Mouse (Mus musculus) midbrain, embryonic 15.5 days (tissue): Measurements from ENCODE around the gene Arl6. TPM values are rescaled to one million over a fixed set of nuclear protein-coding genes. Genes with fewer than 3 reads are reported as not detected.

ENCODE experiments used
- ATAC-seq: fragments of 200-750 bp; cut with Nextera tagmentation; replicated peaks from 2 replicates; pipeline ENCODE4 v1.8.0; 2017; ENCODE audit warnings: moderate TSS enrichment
- H3K27ac ChIP-seq: fragments of 300-500 bp; sonication (generic); 2 replicates; pipeline ENCODE4 v1.5.1; 2015; ENCODE audit warnings: mild to moderate bottlenecking, inconsistent platforms
- H3K27me3 ChIP-seq: fragments of 300-500 bp; sonication (generic); replicated peaks from 2 replicates; pipeline ENCODE4 v1.6.1; 2015; ENCODE audit warnings: inconsistent platforms
- H3K36me3 ChIP-seq: fragments of 300-500 bp; sonication (generic); replicated peaks from 2 replicates; pipeline ENCODE4 v1.6.1; 2015; ENCODE audit warnings: inconsistent platforms
- H3K4me1 ChIP-seq: fragments of 300-500 bp; sonication (generic); 2 replicates; pipeline ENCODE4 v1.6.1; 2015; ENCODE audit warnings: inconsistent platforms
- H3K4me2 ChIP-seq: fragments of 300-500 bp; sonication (generic); 2 replicates; pipeline ENCODE4 v1.6.1; 2015; ENCODE audit warnings: inconsistent platforms, mild to moderate bottlenecking, moderate library complexity
- H3K4me3 ChIP-seq: fragments of 300-500 bp; sonication (generic); 2 replicates; pipeline ENCODE4 v1.5.1; 2015; ENCODE audit warnings: mild to moderate bottlenecking, inconsistent platforms
- H3K9ac ChIP-seq: fragments of 300-500 bp; sonication (generic); 2 replicates; pipeline ENCODE4 v1.6.1; 2015; ENCODE audit warnings: mild to moderate bottlenecking, inconsistent platforms
- H3K9me3 ChIP-seq: fragments of 300-500 bp; sonication (generic); 2 replicates; pipeline ENCODE4 v1.6.1; 2016; ENCODE audit warnings: inconsistent platforms
- WGBS: fragments of 180-500 bp; shearing (Covaris S2); methylation state at CpG from one replicate; pipeline ENCODE4 v1.1.7; 2015; ENCODE audit warnings: mixed read lengths; 5-methylcytosine and 5-hydroxymethylcytosine counted together
- polyA plus RNA-seq: library from polyadenylated mRNA; unstranded; fragments of >200 nt; fragmentation: Nextera tagmentation; extraction: Ambion mirVana; gene quantifications from 2 replicates; pipeline ENCODE4 v1.2.1, GENCODE M21; 2015

Gene Arl6
- polyA plus RNA-seq, 1 experiment from 2014 or later, result 48.8 TPM

DNA sequence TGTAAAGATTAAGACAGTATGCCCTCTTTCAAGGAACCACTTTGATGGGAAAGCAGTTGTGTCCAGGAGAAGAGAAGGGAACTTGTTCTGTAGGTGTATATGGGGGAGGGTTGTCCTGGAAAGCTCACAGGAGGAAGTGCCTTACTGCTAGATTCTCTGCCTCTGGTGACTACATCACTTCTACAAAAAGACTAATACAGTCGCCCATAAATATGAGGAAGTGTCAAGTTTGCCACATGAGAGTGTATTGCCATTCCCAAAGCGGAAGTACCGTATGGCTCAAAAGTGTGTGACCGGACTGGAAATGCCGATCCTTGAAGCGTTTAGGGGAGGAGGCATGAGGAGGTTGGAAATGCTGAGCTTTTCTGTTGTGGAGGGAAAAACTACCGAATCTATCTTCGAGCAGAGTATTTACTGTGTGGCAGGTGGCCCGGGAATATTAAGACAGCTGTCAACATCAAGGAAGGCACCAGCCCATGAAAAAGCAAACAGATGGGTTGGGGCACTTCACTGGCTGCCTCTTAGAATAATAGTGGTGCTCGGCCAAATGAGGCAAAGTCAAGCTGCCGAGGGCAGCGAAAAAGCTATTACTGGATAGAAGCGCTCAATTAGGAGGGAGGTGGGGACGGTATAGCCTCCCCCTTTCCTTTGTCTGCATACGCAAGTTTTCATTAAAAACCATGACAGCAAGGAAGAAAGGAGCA is 35.0 kb downstream of the Arl6 start:
- Histone ChIP-seq H3K36me3 (no peaks in the 10 kb centered on the region), H3K27ac (no peak overlapping the region; the same call in 1 of the 2 replicates), H3K9me3 (no peaks in the 10 kb centered on the region), H3K4me3 (peak overlapping the region; percentile 33), H3K4me2 (peak overlapping the region; percentile 56), H3K27me3 (peaks cover 4% of the 10 kb centered on the region; the same call in 1 of the 2 replicates), H3K9ac (peak overlapping the region; percentile 40), H3K4me1 (peaks cover 13% of the 10 kb centered on the region; the same call in 1 of the 2 replicates)
- ATAC-seq, result peak; percentile 84
- 20% methylated on average over 15 of the region's 15 CpGs for WGBS

DNA sequence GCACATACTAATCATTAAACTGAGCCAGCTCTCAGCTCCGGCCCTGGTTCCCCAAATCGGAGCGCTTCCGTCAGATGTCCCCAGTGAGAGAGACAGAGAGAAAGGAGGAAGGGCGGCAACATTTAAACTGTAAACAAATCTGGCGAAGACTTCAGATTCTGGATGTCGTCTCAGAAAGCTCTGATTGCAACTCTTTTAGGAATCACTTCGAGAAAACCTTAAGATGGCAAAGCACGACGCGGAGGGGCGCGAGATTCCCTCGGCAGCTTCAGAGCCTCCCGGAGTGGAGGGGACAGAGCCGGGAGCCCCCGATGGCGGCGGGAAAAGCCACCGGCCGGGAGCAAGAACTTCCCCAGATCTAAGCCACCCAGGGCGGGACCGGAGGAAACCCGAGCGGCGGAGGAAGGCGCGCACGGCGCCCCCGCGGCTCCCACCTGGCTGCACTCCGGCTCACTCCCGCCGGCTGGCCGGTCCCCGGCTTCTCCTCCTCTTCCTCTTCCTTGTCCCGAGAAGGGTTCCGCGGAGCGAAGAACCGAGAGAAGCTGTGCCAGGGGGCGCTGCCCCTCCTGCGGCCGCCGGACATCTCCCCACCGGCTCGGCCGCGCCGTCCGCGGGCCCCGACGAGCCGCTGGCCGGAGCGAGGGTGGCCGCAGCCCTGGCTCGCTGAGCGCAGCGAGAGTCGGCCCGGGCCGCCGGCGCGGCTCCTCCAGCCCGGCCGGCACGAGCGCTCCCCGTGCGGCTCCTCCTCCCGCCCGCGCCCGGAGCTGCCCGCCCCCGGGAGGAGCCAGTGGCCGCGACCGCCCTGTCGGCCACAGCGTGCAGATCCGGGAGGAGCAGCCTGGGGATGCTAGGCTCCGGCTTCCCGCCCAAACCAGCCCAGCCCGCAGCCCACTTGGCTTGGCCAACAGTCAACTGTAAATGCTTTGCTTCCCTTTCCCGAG is 38.6 kb downstream of the Arl6 start, which contains the start of gene Crybg3:
Gene Crybg3 (minus strand): TSS at position 669 of the 941 bp plus-strand sequence.
- Histone ChIP-seq H3K4me2 (peak within 1 kb of the TSS; percentile 97), H3K9ac (peak within 1 kb of the TSS; percentile 63), H3K36me3 (no peaks in the 10 kb centered on the region), H3K27me3 (peaks cover 4% of the 10 kb centered on the region; the same call in 1 of the 2 replicates), H3K9me3 (no peaks in the 10 kb centered on the region), H3K4me3 (peak within 1 kb of the TSS; percentile 72), H3K4me1 (peaks cover 13% of the 10 kb centered on the region; the same call in 1 of the 2 replicates), H3K27ac (peak within 1 kb of the TSS; percentile 44; the same call in 1 of the 2 replicates)
- 0% methylated on average over 86 of the region's 90 CpGs for WGBS
- peak; percentile 80 for ATAC-seq

DNA sequence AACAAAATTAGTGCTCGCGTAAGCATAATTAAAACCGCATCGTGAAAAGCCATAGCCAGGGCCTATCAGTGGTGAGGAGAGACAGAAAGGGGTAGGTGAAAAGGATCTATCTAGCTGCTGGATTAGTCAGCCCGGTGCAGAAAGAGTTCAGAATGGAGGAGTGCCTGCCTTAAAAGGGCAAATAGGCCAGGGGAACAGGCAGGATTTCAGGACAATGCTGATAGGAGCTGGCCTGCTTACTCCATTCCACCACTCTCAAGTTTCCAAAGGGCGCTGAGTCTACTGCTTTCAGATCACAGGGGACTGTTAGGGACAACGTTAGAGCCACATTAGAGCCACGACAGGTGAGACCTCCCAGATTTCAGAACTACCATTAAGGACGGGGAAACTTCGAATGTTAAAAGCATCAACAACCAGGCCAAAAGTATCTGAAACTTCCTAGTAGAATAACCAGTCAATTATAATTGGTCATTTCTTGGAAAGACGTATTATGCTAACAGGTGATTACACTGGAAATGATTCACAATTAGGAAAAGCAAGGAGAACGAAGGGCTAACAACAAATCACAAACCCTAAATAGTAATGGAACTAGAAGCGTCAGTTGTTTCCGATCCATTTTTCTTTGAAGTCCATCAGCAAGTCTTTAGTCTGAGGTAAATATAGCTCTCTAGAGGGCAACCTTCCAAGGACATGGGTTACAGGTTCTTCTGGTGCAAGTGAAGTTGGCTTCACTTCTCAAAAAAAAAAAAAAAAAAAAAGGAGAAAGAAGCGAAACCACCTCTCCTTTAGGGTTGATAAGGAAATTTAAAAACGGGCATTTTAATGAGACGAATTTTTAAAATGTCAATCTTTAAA is 39.6 kb downstream of the Arl6 start:
- H3K36me3 ChIP-seq, result no peaks in the 10 kb centered on the region
- H3K9me3 ChIP-seq, result no peaks in the 10 kb centered on the region
- H3K4me1 ChIP-seq, result peaks cover 13% of the 10 kb centered on the region; the same call in 1 of the 2 replicates
- H3K27ac ChIP-seq, result no peak overlapping the region
- H3K9ac ChIP-seq, result no peak overlapping the region
- H3K4me2 ChIP-seq, result peak overlapping the region; percentile 97
- H3K4me3 ChIP-seq, result peak overlapping the region; percentile 72
- 21% methylated on average over 17 of the region's 17 CpGs for WGBS
- no peak for ATAC-seq
- peaks cover 4% of the 10 kb centered on the region; the same call in 1 of the 2 replicates for H3K27me3 ChIP-seq

DNA sequence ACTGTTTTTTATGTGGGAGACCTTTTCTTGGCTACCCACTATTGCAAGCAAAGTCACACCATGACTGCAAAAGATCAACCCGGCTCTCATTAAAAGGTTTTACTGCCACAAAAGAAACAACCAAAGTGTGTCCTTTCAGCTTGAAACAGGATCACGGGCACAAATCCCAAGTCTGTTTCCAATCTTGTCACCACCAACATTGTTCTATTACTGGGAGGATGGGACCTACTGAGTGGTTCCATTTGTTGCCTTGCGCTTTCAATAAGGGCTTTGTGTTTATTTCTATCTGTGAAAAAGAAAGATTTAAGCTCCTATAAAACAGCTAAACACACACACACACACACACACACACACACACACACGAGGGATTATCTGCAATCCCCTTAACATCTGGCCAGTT is 40.2 kb downstream of the Arl6 start:
- Histone ChIP-seq H3K9ac (no peak overlapping the region), H3K36me3 (no peaks in the 10 kb centered on the region), H3K9me3 (no peaks in the 10 kb centered on the region), H3K4me2 (no peak overlapping the region), H3K27me3 (peaks cover 4% of the 10 kb centered on the region; the same call in 1 of the 2 replicates), H3K4me1 (peaks cover 8% of the 10 kb centered on the region; the same call in 1 of the 2 replicates), H3K4me3 (no peak overlapping the region), H3K27ac (no peak overlapping the region)
- WGBS, result 10% methylated on average over 4 of the region's 4 CpGs
- ATAC-seq, result no peak

DNA sequence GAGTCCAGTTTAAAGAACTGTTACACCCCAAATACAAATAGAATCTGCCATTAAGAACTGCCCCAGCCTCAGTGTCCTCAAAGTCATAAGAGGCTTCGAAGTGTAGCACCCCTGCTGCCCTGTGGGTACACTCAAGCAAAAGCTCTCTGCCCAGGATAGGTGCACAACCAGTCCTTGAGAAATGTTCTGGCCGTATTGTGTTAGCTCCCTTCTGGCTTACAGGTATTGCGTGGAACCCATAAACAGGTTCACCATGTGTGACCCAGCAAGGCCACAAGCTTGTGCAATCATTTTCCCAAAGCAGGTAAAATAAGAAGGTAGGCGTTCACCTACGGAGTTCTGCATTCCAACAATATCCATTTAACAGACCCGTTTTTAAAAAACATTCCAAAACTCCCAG is 41.9 kb downstream of the Arl6 start:
- H3K4me1 ChIP-seq, result peaks cover 6% of the 10 kb centered on the region; the same call in 1 of the 2 replicates
- H3K27me3 ChIP-seq, result peaks cover 4% of the 10 kb centered on the region; the same call in 1 of the 2 replicates
- H3K9me3 ChIP-seq, result no peaks in the 10 kb centered on the region
- H3K36me3 ChIP-seq, result no peaks in the 10 kb centered on the region
- no peak overlapping the region for H3K4me3 ChIP-seq
- H3K9ac ChIP-seq, result no peak overlapping the region
- no peak overlapping the region for H3K27ac ChIP-seq
- no peak overlapping the region for H3K4me2 ChIP-seq
- no peak for ATAC-seq
- 97% methylated on average over 6 of the region's 6 CpGs for WGBS

DNA sequence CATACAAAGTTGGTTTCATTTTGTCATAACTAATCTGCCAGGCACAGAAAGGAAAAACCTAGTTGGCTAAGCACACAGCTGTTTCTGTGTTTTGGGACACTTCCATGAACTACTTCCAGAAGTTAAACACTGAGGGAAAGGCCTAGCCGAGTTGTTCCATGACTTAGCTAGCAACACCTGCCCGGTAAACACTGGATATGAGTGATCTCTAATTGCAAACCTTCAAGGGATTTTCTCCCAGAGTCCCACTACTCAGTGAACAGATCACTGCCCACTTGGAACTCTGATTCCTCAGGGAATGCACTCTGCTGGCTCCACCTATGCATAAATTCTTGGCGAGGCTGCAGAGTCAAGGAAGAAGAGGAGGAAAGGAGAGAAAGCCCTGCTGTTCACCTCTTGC is 44.5 kb downstream of the Arl6 start:
- H3K27me3 ChIP-seq, result no peaks in the 10 kb centered on the region
- no peak overlapping the region for H3K4me3 ChIP-seq
- no peak overlapping the region for H3K27ac ChIP-seq
- no peaks in the 10 kb centered on the region for H3K36me3 ChIP-seq
- H3K4me2 ChIP-seq, result no peak overlapping the region
- WGBS, result 83% methylated on average over 3 of the region's 3 CpGs
- ATAC-seq, result no peak
- H3K9ac ChIP-seq, result no peak overlapping the region
- no peaks in the 10 kb centered on the region for H3K4me1 ChIP-seq
- no peaks in the 10 kb centered on the region for H3K9me3 ChIP-seq

DNA sequence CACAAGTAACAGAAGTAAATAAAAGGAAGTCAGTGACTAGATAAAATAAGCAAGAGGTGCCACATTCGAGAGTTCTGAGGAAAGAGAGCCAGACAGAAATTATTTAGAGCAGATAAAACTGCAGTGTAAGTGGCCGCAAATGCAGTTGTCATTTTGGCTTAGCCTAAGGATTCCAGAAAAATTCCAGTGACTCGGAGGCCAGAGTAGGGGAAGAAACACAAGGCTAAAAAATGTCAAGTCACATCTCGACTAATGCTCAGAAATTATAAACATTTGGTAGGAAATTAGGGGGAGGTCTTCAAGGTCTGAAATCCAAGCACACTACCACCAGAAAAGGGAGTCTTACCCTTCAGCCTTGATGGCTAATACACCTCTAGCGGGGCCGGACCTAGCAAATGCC is 48.4 kb downstream of the Arl6 start:
- H3K9me3 ChIP-seq, result no peaks in the 10 kb centered on the region
- H3K9ac ChIP-seq, result no peak overlapping the region
- WGBS, result 82% methylated on average over 6 of the region's 6 CpGs
- H3K4me3 ChIP-seq, result no peak overlapping the region
- ATAC-seq, result no peak
- no peaks in the 10 kb centered on the region for H3K4me1 ChIP-seq
- H3K27me3 ChIP-seq, result no peaks in the 10 kb centered on the region
- no peaks in the 10 kb centered on the region for H3K36me3 ChIP-seq
- H3K27ac ChIP-seq, result no peak overlapping the region
- H3K4me2 ChIP-seq, result no peak overlapping the region

DNA sequence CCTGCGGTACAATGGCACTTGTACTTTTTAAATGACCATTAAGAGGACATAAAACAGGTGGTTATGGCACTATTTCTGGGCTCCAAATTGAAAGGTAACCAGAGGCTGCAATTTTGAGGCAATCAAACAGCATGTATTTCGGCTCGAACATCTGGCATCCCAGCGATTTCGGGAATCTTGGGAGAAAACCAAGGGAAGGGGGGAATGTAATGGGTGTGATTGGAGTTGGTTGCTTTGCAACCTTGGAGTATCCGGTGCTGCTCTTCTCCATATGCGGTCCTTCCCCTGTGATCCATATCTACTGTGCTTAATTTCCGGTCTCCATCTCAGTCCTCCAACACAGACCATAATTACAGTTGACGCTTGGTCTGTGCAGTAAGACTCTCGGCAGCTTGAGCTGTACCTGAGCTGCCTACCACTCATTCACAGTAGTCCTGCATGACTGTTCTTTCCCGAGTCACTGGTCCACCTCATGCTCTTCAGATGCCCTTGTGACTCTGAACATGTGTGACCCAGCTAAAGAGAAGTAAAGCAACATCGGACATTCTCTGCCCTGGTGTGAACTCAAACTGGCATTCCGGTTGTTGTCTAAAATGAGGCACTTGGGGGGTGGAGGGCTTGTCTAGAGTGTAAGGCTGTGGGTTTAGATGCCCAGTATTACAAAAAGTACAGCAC is 50.7 kb downstream of the Arl6 start:
- H3K36me3 ChIP-seq, result no peaks in the 10 kb centered on the region
- no peaks in the 10 kb centered on the region for H3K27me3 ChIP-seq
- no peaks in the 10 kb centered on the region for H3K9me3 ChIP-seq
- H3K4me2 ChIP-seq, result no peak overlapping the region
- H3K27ac ChIP-seq, result no peak overlapping the region
- no peak for ATAC-seq
- no peak overlapping the region for H3K9ac ChIP-seq
- WGBS, result 93% methylated on average over 13 of the region's 13 CpGs
- H3K4me1 ChIP-seq, result no peaks in the 10 kb centered on the region
- no peak overlapping the region for H3K4me3 ChIP-seq

DNA sequence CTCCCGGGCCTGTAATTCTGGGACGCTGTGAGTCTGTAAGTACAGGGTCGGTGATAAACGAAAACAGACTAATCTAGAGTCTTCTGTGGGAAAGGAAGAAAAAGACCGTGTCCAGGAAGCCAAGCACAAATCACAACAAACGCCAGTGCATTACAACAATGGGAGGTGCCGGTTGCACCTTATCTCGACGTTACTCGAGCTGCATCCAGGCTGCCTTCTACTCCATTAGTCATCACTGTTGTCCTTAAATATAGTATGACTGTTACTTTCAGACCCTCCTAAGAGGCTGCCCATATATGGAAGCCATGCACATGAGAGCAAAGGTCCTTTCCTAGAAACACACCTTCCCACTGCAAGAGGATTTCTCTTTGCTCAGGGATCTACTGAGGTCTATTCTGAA is 51.4 kb downstream of the Arl6 start:
- no peak overlapping the region for H3K9ac ChIP-seq
- H3K9me3 ChIP-seq, result no peaks in the 10 kb centered on the region
- WGBS, result 92% methylated on average over 10 of the region's 10 CpGs
- no peaks in the 10 kb centered on the region for H3K36me3 ChIP-seq
- no peak overlapping the region for H3K4me3 ChIP-seq
- no peak overlapping the region for H3K27ac ChIP-seq
- no peak overlapping the region for H3K4me2 ChIP-seq
- H3K4me1 ChIP-seq, result no peaks in the 10 kb centered on the region
- no peaks in the 10 kb centered on the region for H3K27me3 ChIP-seq
- ATAC-seq, result no peak

DNA sequence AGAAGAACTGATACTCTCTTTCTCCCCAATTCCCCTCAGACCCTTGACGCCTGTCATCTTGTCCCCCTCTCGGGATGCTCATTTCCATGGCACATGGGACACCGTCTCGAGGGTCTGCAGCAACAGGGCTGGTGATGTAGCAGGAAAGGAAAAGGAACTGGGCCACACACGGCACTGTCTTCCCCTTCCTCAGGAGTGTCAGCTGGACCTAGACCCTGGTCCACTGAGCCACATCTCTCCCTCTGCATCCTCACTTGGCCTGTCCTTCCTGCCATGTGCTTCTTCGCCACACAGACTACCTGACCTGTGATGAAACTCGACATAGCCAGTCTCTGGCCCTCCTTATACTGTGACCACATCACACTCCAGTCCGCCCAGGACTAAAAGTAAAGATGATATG is 52.3 kb downstream of the Arl6 start:
- Histone ChIP-seq H3K9me3 (no peaks in the 10 kb centered on the region), H3K4me1 (no peaks in the 10 kb centered on the region), H3K27me3 (no peaks in the 10 kb centered on the region), H3K9ac (no peak overlapping the region), H3K36me3 (no peaks in the 10 kb centered on the region), H3K4me3 (no peak overlapping the region), H3K27ac (no peak overlapping the region), H3K4me2 (no peak overlapping the region)
- ATAC-seq, result no peak
- WGBS, result 90% methylated on average over 8 of the region's 8 CpGs

DNA sequence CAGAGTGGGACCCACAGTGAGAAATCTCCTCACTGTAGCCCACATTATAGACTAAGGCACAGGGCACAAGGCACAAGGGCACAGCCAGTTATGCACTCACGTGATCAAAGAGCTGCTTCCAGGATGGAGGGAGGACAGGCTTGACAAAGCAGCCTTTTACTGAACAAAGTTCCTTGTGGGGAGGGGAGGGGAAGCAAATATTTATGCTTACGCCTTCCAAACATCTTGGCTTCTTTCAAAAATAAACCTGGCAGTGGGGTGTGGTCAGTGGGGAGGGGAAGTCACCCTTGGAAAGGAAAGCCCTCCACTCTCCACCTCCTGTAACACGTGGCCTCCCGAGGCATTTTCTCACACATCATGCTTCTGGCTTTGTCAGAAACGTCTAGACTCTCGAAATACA is 52.9 kb downstream of the Arl6 start:
- Histone ChIP-seq H3K4me1 (no peaks in the 10 kb centered on the region), H3K27ac (no peak overlapping the region), H3K4me2 (no peak overlapping the region), H3K4me3 (no peak overlapping the region), H3K27me3 (no peaks in the 10 kb centered on the region), H3K9me3 (no peaks in the 10 kb centered on the region), H3K36me3 (no peaks in the 10 kb centered on the region), H3K9ac (no peak overlapping the region)
- 64% methylated on average over 6 of the region's 6 CpGs for WGBS
- no peak for ATAC-seq
